Comparison of ENCODE assay signal across 10 mouse cellular contexts in the genomic region with DNA sequence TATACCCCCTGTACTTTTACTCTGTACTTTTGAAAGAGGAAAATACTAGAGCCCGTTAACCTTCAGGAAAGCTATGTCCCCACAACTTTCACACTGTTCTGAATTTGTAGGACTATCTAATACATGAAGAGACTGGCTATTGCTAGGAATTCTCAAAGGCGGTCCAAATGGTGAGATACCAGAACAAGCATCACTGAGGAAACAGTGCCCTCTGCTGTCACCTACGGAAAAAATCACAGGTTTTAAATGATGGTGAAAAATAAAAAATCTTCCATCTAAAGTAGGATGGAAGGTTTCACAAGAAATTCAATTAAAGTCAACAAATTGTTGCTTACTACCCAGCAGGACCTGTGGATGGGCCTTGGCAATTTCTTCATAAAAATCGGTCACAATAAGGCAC.
A peak's percentile ranks its signal among the peaks of the same experiment; 100 is the strongest.
DNase-seq lines count a peak whose midpoint lies in the region; ATAC-seq and TF ChIP-seq lines count a peak whose summit lies in the region.
"Had no signal": no experiment of that assay in that cellular context is flagged by ENCODE, and none has a peak within 500 bp of the region (broad histone marks: within the 10 kb centered on the region; RNA-seq: fewer than 3 reads in every experiment).

No protein-coding gene starts in this region.

- H3K4me1 ChIP-seq in forebrain, embryonic 14.5 days (ENCODE audit: control insufficient read depth, insufficient read depth, low read length): no peaks in the 10 kb centered on the region
- H3K4me1 ChIP-seq in forebrain, embryonic 11.5 days (replicated peaks; ENCODE audit: control insufficient read depth, insufficient read depth, low read length): no peaks in the 10 kb centered on the region
- no peaks in the 10 kb centered on the region; a peak in 1 of 4 replicates for H3K4me1 ChIP-seq in liver, embryonic 14.5 days (replicated peaks; ENCODE audit: control insufficient read depth in 2 of 2, insufficient read depth in 2 of 2, low read length in 1 of 2)
- H3K4me1 ChIP-seq in intestine, embryonic 16.5 days (ENCODE audit: control insufficient read depth, insufficient read depth, low read length): no peaks in the 10 kb centered on the region
- H3K4me1 ChIP-seq: stomach, embryonic 15.5 days had no signal

- no peak overlapping the region for H3K9ac ChIP-seq in forebrain, embryonic 14.5 days (ENCODE audit: low read length)
- no peak overlapping the region for H3K9ac ChIP-seq in forebrain, embryonic 11.5 days (ENCODE audit: low read length)
- H3K9ac ChIP-seq in liver, embryonic 14.5 days (replicated peaks): no peak overlapping the region
- no peak overlapping the region for H3K9ac ChIP-seq in intestine, embryonic 16.5 days (ENCODE audit: low read depth, low read length)
- H3K9ac ChIP-seq: heart, embryonic 15.5 days; stomach, embryonic 15.5 days had no signal

- ATAC-seq in forebrain, embryonic 14.5 days: no peak
- ATAC-seq in forebrain, embryonic 11.5 days (replicated peaks; ENCODE audit: low FRiP score): no peak
- no peak for ATAC-seq in liver, embryonic 14.5 days (ENCODE audit: insufficient read depth)
- no peak; the same call in 1 of the 2 replicates for ATAC-seq in intestine, embryonic 16.5 days

- H3K4me3 ChIP-seq in forebrain, embryonic 14.5 days (ENCODE audit: low read depth, low read length): no peak overlapping the region
- H3K4me3 ChIP-seq in forebrain, embryonic 11.5 days (ENCODE audit: low read depth, low read length): no peak overlapping the region
- no peak overlapping the region for H3K4me3 ChIP-seq in liver, embryonic 14.5 days (ENCODE audit: insufficient read depth in 1 of 2, low read depth in 2 of 2, low read length in 2 of 2)
- no peak overlapping the region for H3K4me3 ChIP-seq in intestine, embryonic 16.5 days (ENCODE audit: low read length)
- H3K4me3 ChIP-seq: heart, embryonic 15.5 days; stomach, embryonic 15.5 days had no signal

- no peak overlapping the region for H3K27ac ChIP-seq in forebrain, embryonic 14.5 days (ENCODE audit: low read depth, low read length)
- no peak overlapping the region for H3K27ac ChIP-seq in forebrain, embryonic 11.5 days (ENCODE audit: low read depth, low read length)
- no peak overlapping the region for H3K27ac ChIP-seq in liver, embryonic 14.5 days
- H3K27ac ChIP-seq in intestine, embryonic 16.5 days (ENCODE audit: low read length): no peak overlapping the region
- H3K27ac ChIP-seq: heart, embryonic 15.5 days; stomach, embryonic 15.5 days had no signal

- no peaks in the 10 kb centered on the region for H3K27me3 ChIP-seq in forebrain, embryonic 14.5 days (replicated peaks; ENCODE audit: control insufficient read depth, insufficient read depth, low read length)
- H3K27me3 ChIP-seq in forebrain, embryonic 11.5 days (ENCODE audit: control insufficient read depth, insufficient read depth, low read length): no peaks in the 10 kb centered on the region
- no peaks in the 10 kb centered on the region for H3K27me3 ChIP-seq in liver, embryonic 14.5 days (ENCODE audit: control insufficient read depth, insufficient read depth, low read length)
- no peaks in the 10 kb centered on the region for H3K27me3 ChIP-seq in intestine, embryonic 16.5 days (replicated peaks; ENCODE audit: control insufficient read depth, insufficient read depth, low read length)
- H3K27me3 ChIP-seq: heart, embryonic 15.5 days; stomach, embryonic 15.5 days had no signal

- no peaks in the 10 kb centered on the region for H3K36me3 ChIP-seq in forebrain, embryonic 14.5 days (ENCODE audit: control insufficient read depth, insufficient read depth, low read length)
- no peaks in the 10 kb centered on the region for H3K36me3 ChIP-seq in forebrain, embryonic 11.5 days (ENCODE audit: control insufficient read depth, insufficient read depth, low read length)
- no peaks in the 10 kb centered on the region for H3K36me3 ChIP-seq in liver, embryonic 14.5 days (replicated peaks; ENCODE audit: control insufficient read depth, insufficient read depth, low read depth)
- no peaks in the 10 kb centered on the region for H3K36me3 ChIP-seq in intestine, embryonic 16.5 days (ENCODE audit: control insufficient read depth, insufficient read depth, low read length)
- H3K36me3 ChIP-seq: heart, embryonic 15.5 days; stomach, embryonic 15.5 days had no signal

- no peaks in the 10 kb centered on the region for H3K9me3 ChIP-seq in forebrain, embryonic 14.5 days (replicated peaks; ENCODE audit: control insufficient read depth, low read length)
- no peaks in the 10 kb centered on the region for H3K9me3 ChIP-seq in forebrain, embryonic 11.5 days (ENCODE audit: control insufficient read depth, low read length)
- H3K9me3 ChIP-seq in liver, embryonic 14.5 days (ENCODE audit: control insufficient read depth, low read length): no peaks in the 10 kb centered on the region
- no peaks in the 10 kb centered on the region for H3K9me3 ChIP-seq in intestine, embryonic 16.5 days (ENCODE audit: control insufficient read depth, low read length)
- H3K9me3 ChIP-seq: heart, embryonic 15.5 days; stomach, embryonic 15.5 days had no signal

- peak; percentile 41; the same call in 1 of the 2 replicates for TF ChIP-seq CTCF in liver, embryonic 14.5 days (IDR thresholded peaks at IDR 0.05; ENCODE audit: low read depth)
- TF ChIP-seq CTCF in brain, embryonic 14.5 days (IDR thresholded peaks at IDR 0.05; ENCODE audit: borderline replicate concordance, extremely low read depth, insufficient read depth, insufficient read length): peak; percentile 58; the same call in 1 of the 2 replicates

- TF ChIP-seq POLR2A in brain, embryonic 14.5 days (IDR thresholded peaks at IDR 0.05; ENCODE audit: borderline replicate concordance, extremely low read depth, insufficient read depth, insufficient read length, poor library complexity, severe bottlenecking): no peak

- no peak for TF ChIP-seq EP300 in liver, embryonic 14.5 days (IDR thresholded peaks at IDR 0.05; ENCODE audit: low read depth)

- H3K4me2 ChIP-seq in forebrain, embryonic 14.5 days (ENCODE audit: low read length): no peak overlapping the region
- no peak overlapping the region for H3K4me2 ChIP-seq in forebrain, embryonic 11.5 days (ENCODE audit: low read depth, low read length, severe bottlenecking)
- no peak overlapping the region for H3K4me2 ChIP-seq in liver, embryonic 14.5 days (ENCODE audit: low read depth)
- no peak overlapping the region for H3K4me2 ChIP-seq in intestine, embryonic 16.5 days (ENCODE audit: low read depth, low read length)
- H3K4me2 ChIP-seq: heart, embryonic 15.5 days; stomach, embryonic 15.5 days had no signal

- DNase-seq in forebrain, embryonic 14.5 days (ENCODE audit: low spot score): peak; percentile 56
- no peak for DNase-seq in forebrain, embryonic 11.5 days (ENCODE audit: low spot score)
- no peak for DNase-seq in liver, embryonic 14.5 days (ENCODE audit: low read depth in 3 of 3, low spot score in 3 of 3)
- DNase-seq in liver: no peak
- DNase-seq in brain, embryonic 14.5 days (ENCODE audit: low read depth): peak; percentile 71
- DNase-seq in retina, embryonic 14.5 days (ENCODE audit: low spot score): peak; percentile 63
- DNase-seq in neural tube, embryonic 10.5 days (ENCODE audit: extremely low spot score, low spot score): no peak

- WGBS in forebrain, embryonic 14.5 days: 32% methylated on average over 4 of the region's 4 CpGs
- 39% methylated on average over 4 of the region's 4 CpGs for WGBS in forebrain, embryonic 11.5 days
- 31% methylated on average over 4 of the region's 4 CpGs for WGBS in liver, embryonic 14.5 days (ENCODE audit: insufficient replicate concordance)
- 25% methylated on average over 4 of the region's 4 CpGs for WGBS in intestine, embryonic 16.5 days

Comparison
In these comparisons a context has a peak if more than half of its experiments do, and no peak if none do; other contexts are left out.
1. DNase-seq: peak in forebrain, embryonic 14.5 days (single experiment), brain, embryonic 14.5 days (single experiment) and retina, embryonic 14.5 days (single experiment); none in forebrain, embryonic 11.5 days (single experiment), liver, embryonic 14.5 days (0 of 3), liver (single experiment) and neural tube, embryonic 10.5 days (single experiment).